Mouse (Mus musculus): ENCODE results near the gene Sdhc. TPM values are rescaled to one million over a fixed set of nuclear protein-coding genes. Genes with fewer than 3 reads are reported as not detected.
"Not testable (repeated sequence)": the region's sequence is repeated elsewhere in the genome, so short reads cannot be mapped to it uniquely, and the experiment has no call there.

Sdhc gene
- polyA plus RNA-seq, 1 experiment from 2014 or later: 213 TPM

DNA sequence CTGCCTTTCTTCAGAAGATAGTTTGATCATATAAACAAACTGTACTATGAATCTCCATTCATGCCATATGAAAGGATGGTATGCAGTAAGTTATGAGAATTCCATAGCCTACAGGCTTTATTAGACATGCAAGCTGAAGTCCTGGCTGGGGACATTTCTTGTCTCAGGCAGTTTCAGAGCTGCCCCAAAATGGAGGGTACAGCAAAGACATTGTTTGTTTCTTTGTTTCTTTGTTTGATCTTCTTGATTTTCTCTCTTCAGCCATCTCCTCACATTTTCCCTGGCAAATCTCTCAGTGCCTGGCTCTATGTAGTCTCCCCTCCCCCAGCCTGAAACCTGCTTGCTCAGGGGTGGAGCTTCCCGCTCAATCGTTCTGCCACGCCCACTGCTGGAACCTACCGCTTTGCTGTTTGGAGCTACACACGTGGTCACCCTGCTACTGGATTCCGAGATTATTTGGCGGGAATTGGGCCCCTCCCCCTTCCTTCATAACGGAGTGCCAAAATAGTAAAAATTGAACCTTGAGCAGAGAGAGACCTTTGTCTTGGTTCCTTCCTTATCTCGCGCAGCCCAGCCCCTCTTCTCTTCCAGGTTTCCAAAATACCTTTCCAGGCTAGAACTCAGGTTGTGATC is 62.0 kb downstream of the Sdhc start:
- not testable (repeated sequence) for H3K9ac ChIP-seq (replicated peaks); H3K27ac ChIP-seq (replicated peaks); H3K27me3 ChIP-seq; H3K9me3 ChIP-seq; H3K36me3 ChIP-seq; ATAC-seq (replicated peaks); H3K4me1 ChIP-seq
- Histone ChIP-seq H3K4me2 (replicated peaks) (peak overlapping the region; percentile 36), H3K4me3 (peak overlapping the region; percentile 21)
- 2% methylated on average over 10 of the region's 10 CpGs for WGBS

- H3K27ac ChIP-seq (replicated peaks): no peak overlapping the region
- H3K4me2 ChIP-seq (replicated peaks): peak overlapping the region; percentile 90
- peaks cover 12% of the 10 kb centered on the region; the same call in 1 of the 2 replicates for H3K27me3 ChIP-seq
- peak overlapping the region; percentile 66 for H3K9ac ChIP-seq (replicated peaks)
- WGBS: under 1% methylated on average over 26 of the region's 26 CpGs
- H3K4me3 ChIP-seq: peak overlapping the region; percentile 57
- no peaks in the 10 kb centered on the region for H3K9me3 ChIP-seq
- no peak for ATAC-seq (replicated peaks)
- peaks cover 6% of the 10 kb centered on the region; the same call in 1 of the 2 replicates for H3K4me1 ChIP-seq
- no peaks in the 10 kb centered on the region for H3K36me3 ChIP-seq
Observed at GRCm38 (mm10) chr1:171085718-171086117, 64.7 kb downstream of the Sdhc start.

DNA sequence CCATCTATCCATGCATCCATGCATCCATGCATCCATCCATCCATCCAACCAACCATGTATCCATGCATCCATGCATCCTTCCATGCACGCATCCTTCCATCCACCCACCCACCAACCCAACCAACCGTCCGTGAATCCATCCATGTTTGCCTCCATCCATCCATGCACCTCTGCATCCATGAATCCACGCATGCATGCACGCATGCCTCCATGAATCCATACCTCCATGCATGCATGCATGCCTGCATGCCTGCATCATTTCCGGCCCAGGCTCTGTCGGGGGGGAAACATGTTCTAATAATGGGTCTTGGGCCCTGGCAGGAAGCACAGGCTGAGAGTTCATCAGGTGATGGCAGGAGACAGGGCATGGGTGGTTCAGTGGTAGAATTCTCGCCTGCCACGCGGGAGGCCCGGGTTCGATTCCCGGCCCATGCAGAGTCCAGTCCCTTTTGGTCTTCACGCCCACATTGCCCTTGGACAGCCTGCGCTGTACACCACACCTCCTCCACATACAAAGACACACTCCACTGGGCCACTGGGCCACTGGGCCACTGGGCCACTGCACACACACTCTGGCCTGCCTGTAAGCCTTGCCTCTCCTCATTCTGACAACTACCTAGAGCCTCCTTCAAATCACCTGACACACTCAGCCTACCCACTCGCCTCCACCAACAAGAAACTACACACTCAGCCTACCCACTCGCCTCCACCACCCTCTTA is 68.7 kb downstream of the Sdhc start:
- WGBS: 38% methylated on average over 12 of the region's 17 CpGs
- H3K27me3 ChIP-seq: peaks cover 14% of the 10 kb centered on the region
- not testable (repeated sequence) for H3K4me3 ChIP-seq; H3K4me1 ChIP-seq; H3K9ac ChIP-seq (replicated peaks); H3K4me2 ChIP-seq (replicated peaks); H3K27ac ChIP-seq (replicated peaks); H3K9me3 ChIP-seq; H3K36me3 ChIP-seq
- ATAC-seq (replicated peaks): peak; percentile 10; the same call in 1 of the 2 replicates

DNA sequence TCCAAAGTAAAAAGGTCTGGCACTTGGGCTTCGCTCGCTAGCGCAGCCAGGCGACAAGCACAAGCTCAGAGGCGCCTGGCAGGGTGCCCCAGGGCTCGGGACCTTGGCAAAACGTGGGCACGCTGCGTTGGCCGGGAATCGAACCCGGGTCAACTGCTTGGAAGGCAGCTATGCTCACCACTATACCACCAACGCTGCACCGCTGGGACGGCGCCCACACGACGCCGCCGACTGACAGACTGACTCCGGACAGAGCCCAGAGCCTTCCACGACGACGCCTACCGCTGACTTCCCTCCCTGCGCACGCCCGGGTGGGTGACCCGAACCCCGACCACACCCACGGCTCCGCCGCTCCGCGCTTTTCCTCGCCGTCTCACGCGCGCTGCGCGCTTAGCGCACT is 70.6 kb downstream of the Sdhc start:
- WGBS: no CpG with 5 or more reads among the region's 43 CpGs
- peak; percentile 24 for ATAC-seq (replicated peaks)
- not testable (repeated sequence) for H3K4me1 ChIP-seq

GRCm38 (mm10) chr1:171079345-171079744 is 71.1 kb downstream of the Sdhc start:
- not testable (repeated sequence) for H3K9me3 ChIP-seq; H3K4me3 ChIP-seq; H3K9ac ChIP-seq (replicated peaks); H3K4me1 ChIP-seq; H3K27me3 ChIP-seq; H3K27ac ChIP-seq (replicated peaks); H3K36me3 ChIP-seq
- 0 out of 2 replicates have a peak overlapping the region, but pooled peaks have one; percentile 23 for H3K4me2 ChIP-seq (replicated peaks)
- WGBS: 0% methylated on average over 1 of the region's 35 CpGs
- ATAC-seq (replicated peaks): peak; percentile 47

More for the DNA sequence above, 70.6 kb downstream of the Sdhc start:
- not testable (repeated sequence) for H3K4me3 ChIP-seq; H3K9me3 ChIP-seq; H3K4me2 ChIP-seq (replicated peaks); H3K27ac ChIP-seq (replicated peaks); H3K36me3 ChIP-seq; H3K27me3 ChIP-seq; H3K9ac ChIP-seq (replicated peaks)

DNA sequence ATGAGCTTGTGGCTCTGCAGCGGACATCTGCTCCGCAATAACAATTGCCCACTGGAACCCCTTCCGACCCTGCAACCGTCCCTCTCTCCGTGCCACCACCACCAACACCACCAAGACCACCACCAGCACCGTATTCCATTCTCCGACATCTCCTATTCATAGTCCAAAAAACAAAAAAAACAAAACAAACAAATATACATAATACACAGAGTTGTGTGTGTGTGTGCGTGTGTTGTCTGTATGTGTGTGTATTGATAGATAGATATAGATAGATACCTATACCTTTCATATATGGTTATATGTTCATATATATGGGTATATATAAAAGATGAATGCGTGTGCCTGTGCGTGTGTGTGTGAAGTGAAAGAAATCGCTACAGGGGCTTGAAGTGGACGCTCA is 72.0 kb downstream of the Sdhc start:
- not testable (repeated sequence) for H3K9ac ChIP-seq (replicated peaks); H3K9me3 ChIP-seq; H3K36me3 ChIP-seq; ATAC-seq (replicated peaks); H3K4me1 ChIP-seq; H3K27ac ChIP-seq (replicated peaks)
- H3K27me3 ChIP-seq: peaks cover 17% of the 10 kb centered on the region
- 18% methylated on average over 12 of the region's 12 CpGs for WGBS
- H3K4me2 ChIP-seq (replicated peaks): peak overlapping the region; percentile 41
- peak overlapping the region; percentile 27 for H3K4me3 ChIP-seq

DNA sequence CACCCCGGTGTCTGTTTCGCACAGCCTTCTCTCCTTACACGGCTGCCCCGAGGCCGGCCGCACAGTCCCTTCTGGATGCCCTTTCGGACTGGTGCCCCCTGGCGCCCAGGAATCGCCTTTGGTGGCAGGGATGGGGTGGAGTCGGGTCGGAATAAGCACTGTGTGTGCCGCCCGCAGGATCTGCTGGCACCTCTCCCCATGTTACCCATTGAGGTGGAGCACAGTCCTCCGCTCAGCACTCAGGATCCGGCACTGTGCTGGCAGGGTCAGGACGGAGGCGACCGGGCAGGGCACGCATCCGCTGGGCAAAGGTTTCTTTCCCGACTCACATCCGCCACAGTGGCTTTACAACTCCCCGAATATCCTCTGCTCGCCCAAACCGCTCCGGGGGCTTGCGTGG is 72.4 kb downstream of the Sdhc start:
- 6% methylated on average over 20 of the region's 27 CpGs for WGBS
- ATAC-seq (replicated peaks): peak; percentile 36
- H3K36me3 ChIP-seq; H3K9me3 ChIP-seq; H3K27ac ChIP-seq (replicated peaks); H3K4me1 ChIP-seq; H3K9ac ChIP-seq (replicated peaks): not testable (repeated sequence)
- Histone ChIP-seq H3K27me3 (peaks cover 17% of the 10 kb centered on the region), H3K4me2 (replicated peaks) (peak overlapping the region; percentile 41), H3K4me3 (peak overlapping the region; percentile 27)

- 42% methylated on average over 5 of the region's 5 CpGs for WGBS
- H3K9ac ChIP-seq (replicated peaks); H3K4me1 ChIP-seq; H3K4me2 ChIP-seq (replicated peaks); H3K4me3 ChIP-seq; ATAC-seq (replicated peaks); H3K27ac ChIP-seq (replicated peaks); H3K9me3 ChIP-seq; H3K36me3 ChIP-seq: not testable (repeated sequence)
- peaks cover 17% of the 10 kb centered on the region for H3K27me3 ChIP-seq
Observed at GRCm38 (mm10) chr1:171077192-171077591, 73.2 kb downstream of the Sdhc start.

Small RNAs within 50 kb of the gene (microRNA-seq; reads per million reads assigned to microRNA genes)
- not detected for gene Gm27844

Other genes starting within 250 kb of the Sdhc start
- 0.22 and 0.28 TPM in 2 replicates for gene Fcrlb, start 237.7 kb downstream of the Sdhc start, polyA plus RNA-seq (2015; fragmentation: Nextera tagmentation; extraction: Ambion mirVana)
- gene Fcrla, start 223.0 kb downstream of the Sdhc start, polyA plus RNA-seq (2015; fragmentation: Nextera tagmentation; extraction: Ambion mirVana): not detected in 2 replicates
- 1.0 and 1.1 TPM in 2 replicates for gene Fcgr2b, start 174.1 kb downstream of the Sdhc start, polyA plus RNA-seq (2015; fragmentation: Nextera tagmentation; extraction: Ambion mirVana)
- gene Fcgr4, start 131.7 kb downstream of the Sdhc start, polyA plus RNA-seq (2015; fragmentation: Nextera tagmentation; extraction: Ambion mirVana): 0.34 and 0.36 TPM in 2 replicates
- gene Fcgr3, start 85.7 kb downstream of the Sdhc start, polyA plus RNA-seq (2015; fragmentation: Nextera tagmentation; extraction: Ambion mirVana): 8.7 and 8.8 TPM in 2 replicates
- gene Cfap126, start 36.7 kb downstream of the Sdhc start, polyA plus RNA-seq (2015; fragmentation: Nextera tagmentation; extraction: Ambion mirVana): 4.0 and 10.3 TPM in 2 replicates
- 0.23 TPM in 1 of 2 replicates, not detected in the other for gene Mpz, start 108 bp upstream of the Sdhc start, polyA plus RNA-seq (2015; fragmentation: Nextera tagmentation; extraction: Ambion mirVana)
- gene Pcp4l1, start 45.7 kb upstream of the Sdhc start, polyA plus RNA-seq (2015; fragmentation: Nextera tagmentation; extraction: Ambion mirVana): 7.1 and 9.8 TPM in 2 replicates
- 0.22 and 0.38 TPM in 2 replicates for gene Nr1i3, start 63.4 kb upstream of the Sdhc start, polyA plus RNA-seq (2015; fragmentation: Nextera tagmentation; extraction: Ambion mirVana)
- 42.0 and 46.6 TPM in 2 replicates for gene Tomm40l, start 71.9 kb upstream of the Sdhc start, polyA plus RNA-seq (2015; fragmentation: Nextera tagmentation; extraction: Ambion mirVana)
- gene Apoa2, start 74.5 kb upstream of the Sdhc start, polyA plus RNA-seq (2015; fragmentation: Nextera tagmentation; extraction: Ambion mirVana): 1.8 and 4.2 TPM in 2 replicates
- gene Fcer1g, start 83.8 kb upstream of the Sdhc start, polyA plus RNA-seq (2015; fragmentation: Nextera tagmentation; extraction: Ambion mirVana): 19.6 and 22.0 TPM in 2 replicates
- gene Adamts4, start 99.8 kb upstream of the Sdhc start, polyA plus RNA-seq (2015; fragmentation: Nextera tagmentation; extraction: Ambion mirVana): 8.1 and 8.3 TPM in 2 replicates
- 215 and 221 TPM in 2 replicates for gene Ndufs2, start 100.8 kb upstream of the Sdhc start, polyA plus RNA-seq (2015; fragmentation: Nextera tagmentation; extraction: Ambion mirVana)
- 107 and 111 TPM in 2 replicates for gene B4galt3, start 119.7 kb upstream of the Sdhc start, polyA plus RNA-seq (2015; fragmentation: Nextera tagmentation; extraction: Ambion mirVana)
- 46.5 and 53.1 TPM in 2 replicates for gene Ppox, start 130.6 kb upstream of the Sdhc start, polyA plus RNA-seq (2015; fragmentation: Nextera tagmentation; extraction: Ambion mirVana)
- 132 and 135 TPM in 2 replicates for gene Usp21, start 137.4 kb upstream of the Sdhc start, polyA plus RNA-seq (2015; fragmentation: Nextera tagmentation; extraction: Ambion mirVana)
- gene Ufc1, start 144.4 kb upstream of the Sdhc start, polyA plus RNA-seq (2015; fragmentation: Nextera tagmentation; extraction: Ambion mirVana): 105 and 110 TPM in 2 replicates
- gene Dedd, start 178.5 kb upstream of the Sdhc start, polyA plus RNA-seq (2015; fragmentation: Nextera tagmentation; extraction: Ambion mirVana): 56.6 and 57.3 TPM in 2 replicates
- 57.8 and 62.0 TPM in 2 replicates for gene Nit1, start 195.0 kb upstream of the Sdhc start, polyA plus RNA-seq (2015; fragmentation: Nextera tagmentation; extraction: Ambion mirVana)
- 146 and 149 TPM in 2 replicates for gene Pfdn2, start 195.1 kb upstream of the Sdhc start, polyA plus RNA-seq (2015; fragmentation: Nextera tagmentation; extraction: Ambion mirVana)
- 3.8 and 4.0 TPM in 2 replicates for gene Klhdc9, start 210.2 kb upstream of the Sdhc start, polyA plus RNA-seq (2015; fragmentation: Nextera tagmentation; extraction: Ambion mirVana)
- gene Nectin4, start 219.5 kb upstream of the Sdhc start, polyA plus RNA-seq (2015; fragmentation: Nextera tagmentation; extraction: Ambion mirVana): 0.49 and 0.74 TPM in 2 replicates
- gene Arhgap30, start 238.4 kb upstream of the Sdhc start, polyA plus RNA-seq (2015; fragmentation: Nextera tagmentation; extraction: Ambion mirVana): 0.61 and 0.71 TPM in 2 replicates

All from forebrain, embryonic 15.5 days (tissue).